Mouse (Mus musculus) adrenal gland, postnatal 14 days (tissue): Measurements from ENCODE around the gene Sult1a1. TPM values are rescaled to one million over a fixed set of nuclear protein-coding genes. Genes with fewer than 3 reads are reported as not detected.

Experiments
- DNase-seq: peaks from one replicate; pipeline ENCODE4 v3.0.0; 2021; ENCODE audit warnings: mixed read lengths
- total RNA-seq: library from RNA; stranded (reverse); gene quantifications from 2 replicates; pipeline ENCODE4 v1.2.3, GENCODE M21; 2021

Sult1a1 gene
- total RNA-seq, 1 experiment from 2014 or later = 83.8 TPM

DNA sequence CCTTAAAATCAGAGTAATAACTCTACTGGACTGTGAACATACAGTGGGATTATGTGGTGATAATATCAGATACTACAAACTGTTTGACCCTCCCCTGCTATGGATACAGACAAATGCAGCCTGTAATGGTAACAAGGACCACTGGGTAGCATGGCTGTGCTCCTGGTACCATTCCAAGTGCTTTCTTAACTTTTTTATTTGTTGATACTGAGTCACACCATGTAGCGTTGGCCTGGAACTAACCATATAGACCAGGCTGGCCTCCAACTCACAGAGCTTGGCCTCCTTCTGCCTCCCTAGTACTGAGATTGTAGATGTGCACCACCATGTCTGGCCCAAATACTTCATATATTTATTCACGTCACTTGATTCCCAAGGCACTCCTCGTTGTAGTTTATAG lies 11.0 kb downstream of the Sult1a1 start:
- DNase-seq = peak; percentile 52

DNA sequence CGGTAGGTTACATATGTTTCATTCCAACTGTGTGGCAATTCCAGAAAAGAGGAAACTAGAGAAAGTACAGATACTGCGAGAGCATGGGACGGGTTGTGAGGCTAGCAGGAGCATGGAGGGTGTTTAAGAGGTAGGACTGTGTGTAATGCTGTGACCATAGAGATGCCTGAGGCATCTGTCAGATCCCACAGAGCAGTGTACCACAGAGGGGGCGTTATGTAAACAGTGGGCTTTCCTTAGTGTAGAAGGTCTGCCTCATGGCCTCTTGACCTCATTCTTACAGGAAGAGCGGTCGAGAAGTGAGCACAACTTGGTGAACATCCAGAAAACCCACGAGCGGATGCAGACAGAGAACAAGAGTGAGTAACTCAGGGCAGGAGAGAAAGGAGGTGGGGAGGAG lies 12.6 kb downstream of the Sult1a1 start:
- DNase-seq = no peak

DNA sequence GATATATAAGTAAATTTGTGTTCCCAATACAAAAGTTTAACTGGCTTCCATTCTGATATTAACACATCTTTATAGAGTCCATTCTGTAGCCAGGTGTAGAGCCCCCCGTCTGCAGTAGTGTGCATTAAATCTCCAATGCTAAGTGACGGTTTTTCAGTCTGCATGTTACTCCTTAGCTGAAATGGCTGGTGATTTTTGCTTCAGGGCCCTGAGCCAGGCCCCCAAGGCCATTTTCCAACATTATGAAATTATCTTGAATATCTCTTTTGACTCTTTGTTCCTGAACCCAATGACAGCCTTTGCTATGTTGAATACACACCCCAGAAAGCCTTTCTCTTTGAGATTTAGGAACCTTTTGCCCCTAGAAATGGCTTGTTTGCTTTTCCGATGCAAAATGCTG lies 16.5 kb downstream of the Sult1a1 start:
- DNase-seq = peak; percentile 37

DNA sequence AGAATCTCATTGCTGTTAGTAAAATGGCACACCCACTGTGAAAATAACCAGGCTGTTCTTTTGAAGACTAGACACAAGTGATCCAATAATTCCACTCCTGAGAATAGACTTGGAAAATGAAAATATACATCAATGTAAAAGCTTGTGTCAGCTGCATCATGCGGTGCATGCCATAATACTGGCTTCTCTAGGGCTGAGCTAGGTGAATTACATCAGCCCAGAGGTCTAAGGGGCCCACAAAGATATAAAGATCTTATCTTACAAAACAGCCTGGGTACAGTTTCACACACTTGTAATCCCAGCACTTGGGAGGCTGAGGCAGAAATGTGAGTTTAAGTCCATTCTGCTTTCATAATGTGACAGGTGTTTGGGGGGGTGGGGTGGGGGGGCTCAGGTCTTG lies 18.7 kb downstream of the Sult1a1 start:
- DNase-seq = no peak

DNA sequence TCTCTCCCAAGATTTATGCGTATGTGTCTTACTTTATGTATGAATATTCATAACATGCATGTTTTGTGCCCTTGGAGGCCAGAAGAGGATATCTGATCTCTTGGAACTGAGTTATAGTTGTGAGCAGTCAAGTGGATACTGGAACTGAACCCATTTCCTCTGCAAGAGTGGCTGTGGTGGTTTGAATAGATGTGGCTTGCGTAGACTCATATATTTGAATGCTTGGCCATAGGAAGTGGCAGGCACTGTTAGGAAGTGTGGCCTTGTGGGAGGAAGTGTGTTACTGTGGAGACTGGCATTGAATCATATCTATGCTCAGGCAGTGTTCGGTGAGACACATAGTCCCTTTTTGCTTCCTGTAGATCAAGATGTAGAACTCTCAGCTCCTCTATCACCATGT lies 20.5 kb downstream of the Sult1a1 start:
- no peak for DNase-seq

DNA sequence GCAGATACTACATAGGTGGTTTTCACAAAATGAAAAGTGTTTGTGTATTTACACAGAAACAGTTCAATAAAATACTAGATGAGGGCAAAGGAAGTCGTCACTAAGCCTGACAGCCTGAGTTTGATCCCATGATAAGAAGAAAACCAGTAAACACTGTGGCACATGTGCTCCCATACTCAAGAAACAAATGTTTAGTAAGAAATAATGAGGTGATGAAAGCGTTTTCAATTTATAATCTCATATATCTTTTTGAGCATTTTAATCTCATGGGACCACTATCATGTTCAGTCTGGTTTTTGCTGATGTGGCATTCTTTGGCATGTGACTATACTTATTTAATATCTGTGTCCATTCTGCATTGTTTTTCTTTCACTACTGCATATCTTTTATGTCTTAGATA lies 22.2 kb downstream of the Sult1a1 start:
- no peak for DNase-seq

DNA sequence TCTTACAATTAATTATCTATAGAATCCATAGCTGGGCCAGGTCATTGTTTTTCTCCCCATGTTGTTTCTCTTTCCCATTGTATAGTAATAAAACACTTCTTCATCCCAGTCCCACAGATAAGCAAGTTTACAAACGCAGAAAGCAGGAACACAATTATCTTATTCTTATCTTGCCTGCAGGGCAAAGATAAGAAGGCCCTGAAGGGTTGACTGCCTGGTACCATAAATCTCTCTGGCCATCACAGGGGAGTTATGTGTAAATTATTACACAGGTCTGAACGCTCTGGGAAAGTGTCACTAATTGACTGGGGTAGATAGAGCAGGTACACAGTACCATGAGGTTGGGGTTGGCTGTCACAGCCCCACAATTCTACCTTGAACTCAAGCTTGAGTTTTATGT lies 25.4 kb downstream of the Sult1a1 start:
- no peak for DNase-seq

DNA sequence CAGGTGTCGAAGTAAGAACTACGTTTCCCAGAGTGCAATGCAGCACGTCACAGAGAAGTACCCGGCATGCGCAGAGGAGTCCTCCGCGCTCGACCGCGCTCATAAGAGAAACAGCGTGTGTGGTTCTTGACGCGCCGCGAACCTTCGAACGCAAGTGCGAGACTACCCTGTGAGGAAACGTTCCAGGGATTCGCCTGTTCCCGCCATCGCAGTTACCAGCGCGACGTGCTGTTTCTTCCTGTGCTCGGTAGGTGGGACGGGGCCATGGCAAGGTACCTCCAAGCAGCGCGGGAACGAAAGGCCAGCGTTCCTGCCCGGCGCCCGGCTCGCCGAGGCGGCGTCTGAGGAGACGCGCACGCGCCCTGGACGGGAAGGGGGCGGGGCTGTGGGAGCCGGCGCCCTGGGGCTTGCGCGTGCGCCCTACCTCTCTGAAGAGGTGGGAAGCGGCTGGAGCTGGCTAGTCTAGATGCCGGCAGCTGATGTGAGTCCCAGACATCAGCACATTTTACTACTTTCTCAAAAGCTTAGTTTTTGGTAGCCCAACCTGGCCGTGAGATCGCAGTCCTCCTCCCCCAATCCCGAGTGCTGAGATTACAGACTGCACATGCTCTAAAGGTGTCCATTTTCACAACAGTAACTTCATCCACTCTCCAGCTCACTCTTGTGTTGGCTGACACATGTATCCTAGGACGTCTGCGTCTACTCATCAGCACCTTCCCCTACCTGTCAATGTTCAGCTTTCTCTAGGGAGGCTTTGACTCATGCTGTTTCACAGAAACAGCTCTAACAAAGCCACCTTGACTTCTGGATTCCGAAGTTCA lies 26.8 kb downstream of the Sult1a1 start, which contains the start of gene Sgf29:
Sgf29 (plus strand) TSS at position 79 of the 821 bp plus-strand sequence.
- peak; percentile 97 for DNase-seq

DNA sequence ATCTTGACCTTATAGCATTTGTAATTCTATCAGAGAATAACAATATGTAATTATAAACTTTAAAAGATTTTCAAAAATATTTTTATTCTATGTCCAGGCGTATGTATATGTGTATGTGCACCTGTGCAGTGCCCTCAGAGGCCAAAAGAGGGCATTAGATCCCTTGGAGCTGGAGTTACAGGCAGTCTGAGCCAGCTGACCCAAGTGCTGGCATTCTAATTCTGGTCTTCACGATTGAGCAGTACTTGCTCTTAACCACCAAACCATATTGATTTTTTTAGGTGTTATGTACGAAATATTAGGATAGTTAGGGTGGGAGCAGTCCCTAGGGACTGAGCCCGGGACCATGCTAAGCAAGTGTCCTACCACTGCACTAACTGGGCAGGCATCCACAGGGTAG lies 27.7 kb downstream of the Sult1a1 start:
- no peak for DNase-seq

DNA sequence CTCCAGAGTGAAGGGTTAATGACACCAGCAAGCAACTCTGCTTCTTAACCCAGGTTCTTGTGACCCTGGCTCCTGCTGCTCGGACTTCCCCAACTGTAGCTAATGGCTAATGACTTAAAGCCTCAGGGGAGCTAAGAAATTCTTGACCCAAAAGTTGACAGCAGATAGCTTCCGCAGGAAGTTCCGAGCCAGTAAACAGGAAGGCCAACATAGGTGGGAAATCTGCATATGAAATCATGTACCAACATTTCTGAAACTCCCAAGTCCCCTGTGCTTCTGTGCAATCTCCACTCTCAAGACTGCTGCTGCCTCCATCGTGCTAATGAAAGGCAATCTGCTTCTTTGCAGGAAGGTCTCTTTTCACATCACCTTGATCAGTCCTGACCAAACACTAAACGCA lies 30.5 kb downstream of the Sult1a1 start:
- DNase-seq = no peak

DNA sequence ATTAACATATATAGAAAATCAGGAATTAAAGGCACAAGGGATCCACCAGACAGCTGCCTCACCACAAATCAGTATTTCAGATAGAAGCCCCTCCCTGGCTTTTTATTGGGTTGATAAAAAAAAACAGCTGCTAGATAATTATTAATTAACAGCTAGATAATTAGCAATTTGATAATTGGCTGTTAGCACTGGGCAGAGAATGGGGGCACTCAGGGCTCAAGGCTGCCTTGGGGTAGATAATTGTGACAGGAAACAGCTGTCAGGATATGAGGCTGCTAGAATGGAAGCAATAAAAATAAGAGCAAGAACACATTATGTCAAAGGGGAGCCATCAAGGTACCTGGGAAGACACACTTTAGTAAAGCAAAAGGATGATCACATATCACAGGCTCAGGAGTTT lies 31.3 kb downstream of the Sult1a1 start:
- DNase-seq = no peak

DNA sequence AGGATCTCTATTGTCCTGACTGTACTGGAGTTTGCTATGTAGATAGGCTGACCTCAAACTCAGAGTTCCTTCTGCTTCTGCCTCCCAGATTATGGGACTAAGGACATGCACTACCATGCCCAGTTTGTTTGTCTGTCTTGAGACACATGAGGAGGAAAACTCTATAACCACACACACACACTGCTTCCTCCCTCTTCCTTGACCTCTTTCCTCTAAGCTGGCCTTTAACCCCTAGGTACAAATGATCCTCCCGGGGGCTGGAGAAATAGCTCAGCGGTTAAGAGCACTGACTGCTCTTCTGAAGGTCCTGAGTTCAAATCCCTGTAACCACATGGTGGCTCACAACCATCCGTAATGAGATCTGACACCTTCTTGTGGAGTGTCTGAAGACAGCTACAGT lies 31.9 kb downstream of the Sult1a1 start:
- no peak for DNase-seq

DNA sequence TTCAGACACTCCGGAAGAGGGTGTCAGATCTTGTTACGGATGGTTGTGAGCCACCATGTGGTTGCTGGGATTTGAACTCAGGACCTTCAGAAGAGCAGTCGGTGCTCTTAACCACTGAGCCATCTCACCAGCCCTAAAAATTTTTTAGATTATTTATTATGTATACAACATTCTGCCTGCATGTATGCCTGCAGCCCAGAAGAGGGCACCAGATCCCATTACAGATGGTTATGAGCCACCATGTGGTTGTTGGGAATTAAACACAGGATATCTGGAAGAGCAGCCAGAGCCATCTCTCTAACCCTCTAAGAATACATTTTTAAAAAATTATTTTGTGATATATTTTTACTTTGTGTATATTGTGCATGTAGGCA lies 33.0 kb downstream of the Sult1a1 start:
- DNase-seq = peak; percentile 71

DNA sequence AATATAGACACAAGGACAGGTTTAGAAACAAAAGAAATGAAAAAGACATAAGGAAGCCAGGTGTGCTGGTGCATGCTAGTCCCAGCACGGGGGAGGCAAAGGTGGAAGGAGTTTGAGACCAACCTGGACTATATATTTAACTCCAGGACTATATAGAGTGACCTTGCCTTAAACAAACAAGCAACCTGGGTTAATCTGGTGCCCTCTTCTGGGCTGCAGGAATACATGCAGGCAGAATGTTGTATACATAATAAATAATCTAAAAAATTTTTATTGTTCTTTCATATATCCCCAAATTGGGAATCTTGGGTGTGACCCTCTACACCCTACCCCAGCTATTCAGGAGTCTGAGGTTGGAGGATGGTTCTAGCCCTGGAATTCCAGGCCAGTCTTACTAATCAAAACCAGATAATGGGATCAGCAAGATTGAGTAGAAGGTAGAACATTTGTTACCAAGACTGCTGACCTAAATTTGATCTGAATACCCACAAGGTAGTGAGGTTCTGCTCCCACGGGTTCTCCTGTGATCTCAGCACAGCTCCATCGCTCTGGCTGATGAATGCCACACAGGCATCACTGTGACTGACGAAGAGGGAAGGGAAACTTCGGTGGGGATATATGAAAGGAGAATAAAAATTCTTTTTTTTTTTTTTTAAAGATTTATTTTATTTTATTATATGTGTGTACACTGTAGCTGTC lies 33.5 kb downstream of the Sult1a1 start:
- DNase-seq = no peak

DNA sequence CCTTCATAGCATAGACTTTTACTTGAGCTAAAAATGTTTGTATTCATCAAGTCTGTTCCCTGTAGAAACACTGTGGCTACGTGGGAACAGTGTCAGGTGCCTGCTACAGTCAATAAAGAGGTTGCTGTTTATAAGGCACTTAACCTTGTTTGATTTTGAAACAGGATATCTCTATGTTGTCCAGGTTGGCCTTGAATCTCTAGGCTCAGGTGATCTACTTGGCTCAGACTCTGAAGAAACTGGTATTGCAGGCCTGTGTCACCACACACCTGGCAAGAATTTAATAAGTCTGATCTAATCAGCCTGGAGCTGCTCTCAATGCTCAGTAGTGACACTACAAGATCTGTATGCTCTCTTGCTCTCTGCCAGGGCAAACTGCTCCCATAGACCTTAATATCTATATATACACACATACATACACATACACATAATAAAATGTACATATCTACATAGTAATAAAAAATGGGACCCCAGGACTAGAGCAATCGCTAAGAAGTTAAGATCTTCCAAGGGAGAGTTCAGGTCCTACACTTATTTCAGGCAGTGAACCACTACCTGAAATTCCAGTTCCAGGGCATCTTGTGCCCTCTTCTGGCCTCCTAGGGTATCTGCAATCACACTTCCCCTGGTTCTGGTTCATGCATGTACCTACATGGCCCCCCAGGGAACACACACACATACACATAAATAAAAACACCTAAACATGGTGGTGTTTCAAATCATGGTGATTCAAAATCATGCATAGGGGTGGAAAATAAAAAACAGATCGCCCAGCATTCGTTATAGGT lies 39.3 kb downstream of the Sult1a1 start:
- peak; percentile 67 for DNase-seq

DNA sequence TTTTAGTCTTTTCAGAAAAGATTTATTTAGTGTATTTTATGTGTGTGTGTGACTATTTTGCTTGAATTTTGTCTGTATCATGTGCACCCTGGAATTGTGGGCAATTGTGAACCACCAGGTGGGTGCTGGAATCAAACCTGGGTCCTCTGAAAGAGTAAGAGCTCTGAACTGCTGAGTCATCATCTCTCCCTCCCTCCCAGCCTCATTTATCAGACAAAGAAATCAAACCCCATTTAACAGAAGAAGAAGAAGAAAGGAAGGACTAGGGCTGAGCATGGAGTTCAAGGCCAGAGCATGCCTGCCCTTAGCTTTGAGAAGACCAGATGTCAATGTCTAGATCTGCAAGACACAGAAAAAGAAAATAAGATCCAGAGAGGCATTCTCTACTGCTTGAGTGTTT lies 40.9 kb downstream of the Sult1a1 start:
- DNase-seq = no peak

DNA sequence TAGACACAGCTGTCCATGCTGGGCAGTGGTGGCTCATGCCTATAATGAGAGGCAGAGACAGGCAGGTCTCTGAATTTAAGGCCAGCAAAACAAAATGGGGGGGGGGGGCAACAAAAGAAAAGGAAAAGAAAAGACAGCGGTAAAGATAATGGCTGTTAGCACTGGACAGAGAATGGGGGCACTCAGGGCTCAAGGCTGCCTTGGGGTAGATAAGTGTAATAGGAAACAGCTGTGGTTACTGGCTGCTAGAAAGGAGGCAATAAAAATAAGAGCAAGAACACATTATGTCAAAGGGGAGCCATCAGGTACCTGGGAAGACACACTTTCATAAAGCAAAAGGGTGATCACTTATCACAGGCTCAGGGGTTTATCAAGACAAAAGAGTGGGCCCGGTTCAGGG lies 43.8 kb downstream of the Sult1a1 start:
- no peak for DNase-seq

DNA sequence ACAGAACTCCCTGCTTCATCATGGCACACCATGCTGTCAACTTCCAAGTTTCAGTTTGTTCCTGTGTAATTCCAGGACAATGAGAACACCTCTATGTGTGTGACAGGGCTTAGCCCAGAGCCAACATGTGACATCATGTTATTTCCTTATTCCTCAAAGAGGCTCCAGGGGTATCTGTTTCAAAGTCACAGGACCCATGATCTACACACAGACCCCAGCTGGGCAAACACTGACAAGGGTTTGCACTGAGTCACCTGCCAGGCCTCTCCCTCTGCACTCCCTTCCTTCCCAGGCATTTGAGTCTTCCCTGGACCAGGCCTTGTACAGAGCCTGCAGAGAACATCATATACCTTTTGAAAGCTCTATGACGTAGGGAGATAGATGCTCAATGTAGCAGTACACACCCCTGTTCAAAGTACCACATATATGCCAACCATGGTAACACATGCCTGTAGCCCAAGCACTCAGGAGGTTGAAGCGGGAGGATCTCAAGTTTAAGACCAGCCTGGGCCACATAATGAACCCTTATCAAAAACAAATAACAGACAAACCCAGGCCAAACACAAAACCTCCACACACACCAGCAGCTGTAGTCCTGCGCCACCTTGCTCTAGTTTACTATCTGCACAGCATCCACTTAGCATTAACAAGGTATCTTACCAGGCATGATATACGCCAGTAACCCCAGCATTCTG lies 45.3 kb downstream of the Sult1a1 start, which contains the start of gene Nupr1:
Nupr1 (minus strand) TSS at position 38 of the 695 bp plus-strand sequence.
- no peak for DNase-seq

DNA sequence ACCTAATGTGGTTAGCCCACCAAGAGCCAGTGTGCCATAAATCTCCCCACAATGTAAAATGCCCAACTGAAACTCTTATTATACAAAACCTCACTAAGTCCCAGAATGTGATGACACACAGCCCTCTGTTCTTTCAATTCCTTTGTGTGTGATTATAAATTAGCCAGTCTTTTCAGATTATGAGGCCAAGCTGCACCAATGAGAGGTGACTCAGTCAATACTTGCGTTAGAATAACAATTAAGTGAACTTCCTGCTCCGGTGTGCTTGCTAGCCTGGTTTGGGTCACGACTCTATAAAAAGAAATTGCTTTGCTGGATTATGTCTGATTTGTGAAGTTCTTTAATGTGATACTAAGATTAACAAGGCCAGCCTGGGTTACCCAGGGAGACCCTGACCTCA lies 46.3 kb downstream of the Sult1a1 start:
- DNase-seq = no peak

DNA sequence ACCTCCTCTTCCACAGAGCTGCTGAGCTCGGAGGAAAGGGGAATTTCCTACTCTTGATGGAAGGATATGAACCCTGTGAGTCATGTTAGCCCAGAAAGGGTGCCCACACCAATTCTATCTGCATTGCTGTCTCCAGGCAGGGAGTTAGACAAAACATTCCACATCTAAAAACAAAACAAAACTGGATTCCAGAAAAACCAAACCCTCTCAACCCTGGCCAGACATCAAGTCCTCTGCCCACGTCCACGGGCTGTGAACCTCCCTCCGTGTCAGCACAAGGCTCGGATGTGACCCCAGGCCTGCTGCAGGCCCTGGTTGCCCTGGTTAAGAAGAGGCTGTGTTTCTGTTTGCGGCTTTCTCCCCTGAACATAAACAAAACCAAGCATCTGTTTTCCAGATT lies 48.1 kb downstream of the Sult1a1 start:
- DNase-seq = no peak

DNA sequence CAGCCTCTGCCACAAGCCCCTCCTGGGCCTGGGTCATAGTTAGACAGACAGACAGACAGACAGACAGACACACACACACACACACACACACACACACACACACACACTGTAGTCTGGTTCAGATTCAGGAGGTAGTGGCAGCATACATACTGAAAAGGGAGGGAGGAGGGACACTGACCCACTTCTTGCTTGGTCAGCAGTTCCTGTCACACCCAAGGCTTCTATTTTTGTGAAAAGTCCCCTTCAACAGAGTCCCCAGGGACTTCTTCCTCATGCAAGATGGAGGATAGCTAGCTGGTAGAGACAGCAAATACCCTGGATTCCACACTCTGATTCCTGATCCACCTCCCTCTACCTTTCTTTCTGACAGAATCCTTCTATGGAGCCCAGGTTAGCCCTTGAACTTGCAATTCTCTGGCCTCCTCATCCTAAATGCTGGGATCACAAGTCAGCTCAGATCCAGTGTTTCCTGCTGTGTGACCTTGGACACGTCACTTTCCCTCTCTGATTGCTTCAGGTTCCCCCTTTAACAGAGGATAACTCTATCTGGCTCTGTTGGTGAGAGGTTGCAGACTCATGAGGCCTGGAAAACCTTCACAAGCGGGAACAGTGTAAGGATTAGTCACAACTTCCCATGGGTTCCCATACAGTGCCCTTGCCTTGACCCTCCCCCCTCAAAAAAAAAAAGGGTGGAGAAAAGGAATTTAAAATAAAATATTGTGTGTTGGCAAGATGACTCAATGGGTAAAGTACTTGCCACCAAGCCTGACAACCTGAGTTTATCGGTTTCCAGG lies 50.2 kb downstream of the Sult1a1 start:
- DNase-seq = no peak

DNA sequence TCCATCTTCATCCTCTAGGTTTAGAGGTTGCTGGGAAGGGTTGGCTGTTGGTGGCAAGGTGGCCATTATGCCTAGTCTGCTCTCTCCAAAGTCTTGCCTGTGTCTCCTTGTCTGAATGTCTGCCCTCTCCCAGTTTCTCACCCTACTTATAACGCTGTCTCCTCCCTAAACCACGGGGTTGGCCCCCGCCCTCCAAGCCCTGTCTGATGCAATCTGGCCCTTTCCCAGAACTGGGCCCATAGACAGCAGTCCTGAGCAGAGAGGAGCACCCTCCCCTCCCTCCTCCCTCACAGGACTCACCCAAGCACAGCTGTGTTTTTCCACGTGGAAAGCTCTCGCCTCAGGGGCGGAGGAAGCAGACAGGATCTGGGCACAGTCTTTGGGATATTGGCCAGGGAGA lies 50.9 kb downstream of the Sult1a1 start:
- peak; percentile 83 for DNase-seq
